Mouse (Mus musculus) embryo, embryonic 11.5 days (tissue): ENCODE results near the gene Lcn6.
A peak's percentile ranks its signal among the peaks of the same experiment; 100 is the strongest.
"Not testable (repeated sequence)": the region's sequence is repeated elsewhere in the genome, so short reads cannot be mapped to it uniquely, and the experiment has no call there.

ENCODE experiments used
- DNase-seq: peaks from one replicate; pipeline ENCODE4 v3.0.0-alpha.2; 2012; ENCODE audit warnings: low read depth, low spot score

The Lcn6 gene

GRCm38 (mm10) chr2:25676486-25676885 is at the start of gene Lcn6:
Gene Lcn6 (plus strand): TSS chr2:25676786.
- DNase-seq, result no peak

DNA sequence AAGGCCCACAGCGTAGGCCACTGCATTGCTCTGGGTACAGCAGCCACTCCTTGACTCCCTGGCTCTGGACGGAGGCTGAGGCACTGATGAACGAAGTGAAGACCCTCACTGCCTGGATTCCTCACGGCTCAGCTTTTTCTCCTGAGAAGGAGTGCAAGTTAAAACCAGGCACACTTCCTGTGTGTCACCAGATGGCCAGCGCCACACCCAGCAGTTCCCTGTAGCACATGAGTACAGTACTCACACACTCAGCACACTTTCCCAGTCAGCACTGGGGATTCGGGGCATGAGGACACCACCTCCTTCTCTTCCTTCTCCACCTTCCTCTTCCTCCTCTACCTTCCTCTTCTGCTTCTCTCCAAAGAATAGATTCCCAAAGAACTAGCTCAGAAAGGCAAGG is 48.8 kb upstream of the Lcn6 start, which contains the start of gene Fcna:
Gene Fcna (minus strand): TSS at position 220 of the 400 bp plus-strand sequence.
- no peak for DNase-seq

GRCm38 (mm10) chr2:25628738-25629137 is 47.8 kb upstream of the Lcn6 start:
- no peak for DNase-seq

- DNase-seq, result no peak
Measured at GRCm38 (mm10) chr2:25633616-25634015, 43.0 kb upstream of the Lcn6 start.

DNA sequence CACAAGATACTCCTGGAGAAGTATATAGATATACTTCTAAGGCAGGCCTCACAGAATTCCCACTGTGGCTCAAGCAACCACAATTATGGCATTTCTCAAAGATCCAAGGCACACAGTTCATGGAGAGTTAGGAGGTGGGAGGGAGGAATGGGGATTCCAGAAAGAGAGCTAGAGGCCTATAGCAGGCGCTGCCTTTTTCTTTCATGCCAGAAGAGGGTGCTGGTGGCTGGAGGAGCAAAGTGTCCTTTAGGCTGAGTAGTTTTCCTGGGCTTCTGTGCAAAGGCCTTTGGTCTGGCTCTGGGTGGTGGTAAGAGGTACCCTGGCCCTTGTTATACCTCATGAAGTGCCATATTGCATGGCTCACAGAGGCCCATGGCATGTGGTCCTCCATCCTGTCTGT is 42.5 kb upstream of the Lcn6 start:
- DNase-seq, result no peak

- DNase-seq, result peak; percentile 39
Measured at GRCm38 (mm10) chr2:25639890-25640289, 36.7 kb upstream of the Lcn6 start.

- DNase-seq, result no peak
Measured at GRCm38 (mm10) chr2:25652902-25653301, 23.7 kb upstream of the Lcn6 start, which contains the start of gene Lcn8. Gene Lcn8 (plus strand): TSS chr2:25653120.

DNA sequence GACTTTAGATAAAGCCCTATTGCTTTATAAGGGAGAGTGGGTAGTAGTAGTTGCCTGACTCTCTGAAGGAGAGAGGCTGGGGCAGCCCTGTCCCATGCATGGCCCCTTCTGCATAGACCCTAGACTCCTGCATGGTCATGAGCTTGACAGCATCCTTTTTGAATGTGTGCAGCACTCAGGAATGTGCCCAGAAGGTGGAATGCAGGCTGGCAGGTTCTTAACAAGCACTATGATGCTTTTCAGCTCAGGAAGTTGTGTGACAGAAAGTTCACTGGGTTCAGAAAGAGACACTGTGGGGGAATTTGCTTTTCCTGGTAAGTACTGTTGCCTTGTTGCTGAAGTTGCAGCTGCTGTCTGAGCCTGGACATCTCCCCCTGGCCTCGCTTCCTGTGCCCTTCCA is 22.1 kb upstream of the Lcn6 start:
- no peak for DNase-seq

DNA sequence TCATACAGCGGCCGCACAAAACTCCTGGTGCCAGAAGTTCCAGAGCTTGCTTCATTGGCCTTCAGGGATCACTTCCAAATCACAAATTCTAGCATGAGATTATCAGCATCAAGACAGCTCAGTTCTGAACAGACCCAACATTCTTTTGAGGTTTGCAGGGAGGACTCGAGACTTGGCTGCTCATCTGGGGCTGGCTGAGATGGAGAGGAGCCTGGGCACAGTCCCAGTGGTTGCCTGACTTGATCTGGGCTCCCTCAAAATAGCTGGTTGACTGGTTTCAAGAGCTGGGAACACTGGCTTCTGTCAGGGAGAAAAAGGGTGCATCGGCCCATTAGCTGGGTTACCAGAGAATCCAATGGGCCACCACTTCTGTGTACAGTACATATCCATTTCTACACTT is 19.9 kb upstream of the Lcn6 start:
- no peak for DNase-seq

DNA sequence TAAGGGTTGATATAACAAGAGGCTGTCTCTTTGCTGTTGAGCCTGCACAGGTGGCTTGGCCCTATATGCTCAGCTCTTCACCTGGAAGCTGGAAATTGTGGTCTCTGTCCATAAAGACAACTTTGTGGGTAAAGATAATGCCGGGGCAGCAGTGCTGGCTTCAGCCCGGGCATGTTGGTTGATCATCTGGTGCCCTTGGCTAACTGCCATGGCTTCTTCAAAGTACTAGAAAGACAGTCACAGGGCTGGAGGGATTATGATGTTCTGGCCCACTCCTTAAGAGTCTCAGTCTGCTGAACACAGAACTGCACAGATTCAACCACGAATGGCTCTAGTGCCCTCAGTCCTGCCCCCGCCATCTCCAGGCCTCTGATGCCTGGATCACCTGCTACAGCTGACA is 19.3 kb upstream of the Lcn6 start:
- no peak for DNase-seq

GRCm38 (mm10) chr2:25657652-25658051 is 18.9 kb upstream of the Lcn6 start, which contains the start of gene Lcn5:
Gene Lcn5 (plus strand): TSS chr2:25657952.
- no peak for DNase-seq

DNA sequence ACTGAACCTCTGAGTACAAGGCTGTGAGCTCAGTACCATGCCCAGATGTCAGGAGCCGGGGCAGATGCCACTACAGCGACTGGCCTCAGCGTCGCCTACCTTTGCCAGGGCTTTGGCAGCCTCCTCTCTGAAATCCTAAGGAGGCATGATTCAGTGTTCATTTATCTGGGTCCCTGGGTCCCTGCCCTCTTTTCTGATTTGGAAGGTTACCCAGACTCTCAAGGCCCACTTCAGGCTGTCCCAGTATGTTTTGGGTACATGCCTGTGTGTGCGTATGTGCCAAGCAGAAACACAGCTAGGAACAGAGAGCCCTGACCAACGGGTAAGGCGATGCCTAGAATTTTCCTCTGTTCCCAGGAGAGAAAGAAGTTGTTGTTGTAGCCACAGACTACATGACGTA is 16.3 kb upstream of the Lcn6 start:
- DNase-seq, result no peak

GRCm38 (mm10) chr2:25661245-25661970 is 15.2 kb upstream of the Lcn6 start:
- no peak for DNase-seq

DNA sequence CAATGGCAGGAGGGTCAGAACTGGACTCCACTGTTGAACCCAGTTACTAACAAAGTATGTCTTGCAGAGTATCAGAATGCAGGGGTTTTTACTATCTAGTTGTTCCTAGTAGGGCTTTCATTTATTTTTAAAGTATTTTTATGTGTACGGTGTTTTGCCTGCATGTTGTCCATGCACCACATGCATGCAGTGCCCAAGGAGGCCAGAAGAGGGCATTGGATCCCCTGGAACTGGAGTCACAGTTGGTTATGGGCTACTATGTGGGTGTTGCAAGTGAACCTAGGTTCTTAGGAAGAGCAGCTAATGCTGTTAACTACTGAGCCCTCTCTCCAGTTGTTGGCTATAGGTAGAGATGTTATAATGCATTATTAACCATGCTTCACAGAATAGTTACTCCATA is 13.1 kb upstream of the Lcn6 start:
- DNase-seq, result peak; percentile 22

GRCm38 (mm10) chr2:25664125-25664524 is 12.5 kb upstream of the Lcn6 start:
- DNase-seq, result no peak

GRCm38 (mm10) chr2:25666516-25666915 is 10.1 kb upstream of the Lcn6 start:
- DNase-seq, result no peak

DNA sequence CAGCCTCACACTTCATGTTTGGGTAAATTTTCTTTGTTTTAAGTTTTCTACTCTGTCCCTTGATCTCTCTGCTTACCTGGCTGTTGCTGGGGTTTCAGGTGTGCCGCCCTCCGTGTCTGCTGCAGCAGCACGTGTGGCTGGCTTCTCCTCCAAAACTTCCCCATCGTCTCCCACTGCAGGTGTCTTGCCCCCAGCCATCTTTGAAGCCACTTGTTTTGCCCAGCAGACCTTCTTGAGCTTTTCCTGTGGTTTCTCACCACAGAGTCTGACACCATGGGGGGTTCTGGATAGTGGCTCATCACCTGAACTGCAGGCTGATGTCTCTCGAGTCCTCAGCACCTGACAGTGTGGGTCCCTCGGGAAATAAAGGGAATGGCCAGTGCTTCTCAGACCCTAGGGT is 3.0 kb downstream of the Lcn6 start:
- no peak for DNase-seq

GRCm38 (mm10) chr2:25682426-25682825 is 5.8 kb downstream of the Lcn6 start, which contains the start of gene Lcn10:
Gene Lcn10 (plus strand): TSS chr2:25682726.
- no peak for DNase-seq

DNA sequence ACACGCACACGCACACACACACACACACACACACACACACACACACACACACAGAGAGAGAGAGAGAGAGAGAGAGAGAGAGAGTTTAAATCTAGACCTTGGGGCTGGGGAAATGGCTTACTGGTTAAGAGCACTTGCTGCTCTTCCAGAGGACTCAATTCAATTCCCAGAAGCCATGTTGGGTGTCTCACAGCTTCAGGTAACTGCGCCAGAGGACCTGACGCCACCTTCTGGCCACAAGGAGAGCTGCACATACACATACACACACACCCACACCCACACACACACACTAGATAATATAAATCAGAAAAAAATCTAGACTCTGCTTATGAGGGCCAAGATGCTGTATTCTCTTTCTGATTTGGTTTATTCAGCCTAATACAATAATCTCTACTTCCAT is 10.4 kb downstream of the Lcn6 start:
- DNase-seq, result no peak

DNA sequence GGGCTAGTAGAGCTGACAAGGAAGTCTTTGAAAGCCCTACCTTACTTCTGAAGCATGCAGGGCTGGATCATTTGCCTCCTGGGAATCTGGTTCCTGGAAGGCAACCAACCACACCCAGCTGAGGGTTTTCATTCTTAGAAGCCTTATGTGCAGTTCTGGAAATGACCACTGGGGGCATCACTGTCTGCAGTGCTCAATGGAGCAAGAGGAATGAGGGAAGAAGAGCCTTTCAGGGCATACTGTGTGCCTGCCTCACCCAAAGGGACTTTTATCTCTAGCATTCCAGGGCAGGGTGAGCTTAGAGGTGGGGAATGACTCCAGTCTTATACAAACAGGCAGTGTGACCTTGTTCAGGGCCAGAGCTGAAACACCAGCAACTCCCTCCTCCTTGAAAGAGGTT is 18.0 kb downstream of the Lcn6 start:
- DNase-seq, result peak; percentile 45

GRCm38 (mm10) chr2:25696951-25697350 is 20.4 kb downstream of the Lcn6 start:
- no peak for DNase-seq

DNA sequence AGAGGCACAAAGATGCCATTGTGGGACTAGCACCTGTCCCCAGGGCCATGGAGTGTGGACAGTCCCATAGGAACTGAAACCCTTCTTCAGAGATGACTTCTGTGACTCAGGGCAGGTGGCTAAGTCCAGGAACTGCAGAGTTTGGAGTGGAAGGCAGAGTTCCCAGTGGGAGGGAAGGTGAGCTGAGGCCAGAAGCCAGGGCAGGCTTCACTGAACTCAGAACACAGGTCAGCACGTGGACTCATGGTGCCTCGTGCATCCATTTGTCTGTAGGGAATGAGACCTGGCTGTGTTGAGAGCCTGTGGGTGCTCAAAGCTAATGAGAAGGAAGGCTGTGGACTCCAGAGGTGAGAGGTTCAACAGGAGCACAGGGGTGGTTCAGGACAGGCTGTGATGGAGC is 22.1 kb downstream of the Lcn6 start:
- DNase-seq, result no peak

DNA sequence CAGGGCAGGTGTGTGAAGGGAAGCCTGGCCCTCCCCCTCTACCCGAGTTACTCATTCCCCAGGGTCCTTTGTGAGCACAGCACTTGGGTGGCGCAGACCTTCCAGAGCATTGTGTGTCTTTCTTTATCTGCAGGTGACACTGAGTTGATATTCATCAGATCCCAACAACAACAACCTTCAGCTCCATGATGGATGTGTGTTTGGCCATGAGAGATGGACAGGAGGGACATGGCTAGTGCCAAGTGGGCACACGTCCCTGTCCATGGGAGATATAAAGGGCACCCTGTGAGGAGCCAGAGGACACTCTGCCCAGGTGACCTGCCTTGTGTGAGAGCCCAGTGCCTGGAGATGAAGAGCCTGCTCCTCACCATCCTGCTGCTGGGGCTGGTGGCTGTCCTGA is 23.2 kb downstream of the Lcn6 start, which contains the start of gene Obp2a:
Gene Obp2a (plus strand): TSS at position 301 of the 400 bp plus-strand sequence.
- DNase-seq, result not testable (repeated sequence)

DNA sequence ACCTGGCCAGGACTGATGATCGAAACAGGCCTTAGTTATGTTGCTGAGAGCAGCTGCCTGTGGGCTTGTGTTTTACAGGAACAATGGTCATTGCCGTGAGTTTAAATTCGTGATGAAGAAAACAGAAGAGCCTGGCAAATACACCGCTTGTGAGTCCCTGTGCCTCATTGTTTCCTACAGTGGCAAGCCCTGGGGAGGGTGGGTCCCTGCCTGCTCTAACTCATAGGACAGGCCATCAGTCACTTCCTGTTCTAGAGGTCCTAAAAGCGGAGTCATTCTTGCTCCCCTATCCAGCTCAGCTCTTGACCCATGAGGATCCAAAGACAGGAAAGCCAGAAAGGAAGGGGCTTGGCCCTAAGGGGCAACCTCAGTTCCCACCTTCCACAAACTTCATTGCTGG is 24.4 kb downstream of the Lcn6 start:
- DNase-seq, result no peak
